Mouse (Mus musculus): ENCODE results near the gene Rad50.

- TF ChIP-seq CTCF (IDR thresholded peaks at IDR 0.05; ENCODE audit: borderline replicate concordance, insufficient read depth, low read length), result no peak
- no peak for TF ChIP-seq POLR2A (IDR thresholded peaks at IDR 0.05; ENCODE audit: low read depth, low read length)
Observed at GRCm38 (mm10) chr11:53623573-53623972, 83.5 kb downstream of the Rad50 start.
